Mouse (Mus musculus) left cerebral cortex, adult 2 months (tissue): ENCODE results near the gene Klhl6. TPM values are rescaled to one million over a fixed set of nuclear protein-coding genes. Genes with fewer than 3 reads are reported as not detected.

Experiments used
- DNase-seq, 2 experiments: peaks; one replicate each; pipeline ENCODE4 v3.0.0; 2021 to 2022; ENCODE audit warnings: low spot score in 2 of 2, mixed read lengths in 1 of 2; ENCODE audit errors: extremely low spot score in 1 of 2
- H3K27ac ChIP-seq: fragments of 200-600 bp; 2 replicates; pipeline ENCODE4 v1.8.1; 2022
- H3K4me3 ChIP-seq: fragments of 200-600 bp; 2 replicates; pipeline ENCODE4 v1.8.1; 2022
- CTCF ChIP-seq: fragments of 200-600 bp; IDR thresholded peaks from 2 replicates; pipeline ENCODE4 v1.8.1; 2022; ENCODE audit warnings: antibody characterized with exemption, mild to moderate bottlenecking, moderate library complexity
- intact Hi-C: fragments of 180-260 bp; cut with DNase I; formaldehyde crosslinking; loops from one replicate; pipeline ENCODE4 v1.15.1; 2025
- total RNA-seq, 2 experiments: library from RNA; stranded (reverse); gene quantifications; 2 replicates each; pipeline ENCODE4 v1.2.3; 2021

Klhl6 gene
- total RNA-seq, 2 experiments from 2014 or later = 0.79 to 1.2 TPM

GRCm38 (mm10) chr16:19966976-19967375 lies 15.9 kb downstream of the Klhl6 start:
- Histone ChIP-seq H3K27ac (no peak overlapping the region), H3K4me3 (no peak overlapping the region)
- TF ChIP-seq CTCF = no peak
- DNase-seq = no peak
- intact Hi-C loops = no loop called here

- Histone ChIP-seq H3K27ac (no peak overlapping the region), H3K4me3 (no peak overlapping the region)
- DNase-seq = no peak
- no peak for TF ChIP-seq CTCF
- intact Hi-C loops = no loop called here
Observed at GRCm38 (mm10) chr16:19966437-19966836, 16.4 kb downstream of the Klhl6 start.

GRCm38 (mm10) chr16:19962951-19963350 lies 19.9 kb downstream of the Klhl6 start:
- TF ChIP-seq CTCF = no peak
- no peak for DNase-seq
- intact Hi-C loops = no loop called here
- no peak overlapping the region for H3K27ac ChIP-seq
- no peak overlapping the region for H3K4me3 ChIP-seq

DNA sequence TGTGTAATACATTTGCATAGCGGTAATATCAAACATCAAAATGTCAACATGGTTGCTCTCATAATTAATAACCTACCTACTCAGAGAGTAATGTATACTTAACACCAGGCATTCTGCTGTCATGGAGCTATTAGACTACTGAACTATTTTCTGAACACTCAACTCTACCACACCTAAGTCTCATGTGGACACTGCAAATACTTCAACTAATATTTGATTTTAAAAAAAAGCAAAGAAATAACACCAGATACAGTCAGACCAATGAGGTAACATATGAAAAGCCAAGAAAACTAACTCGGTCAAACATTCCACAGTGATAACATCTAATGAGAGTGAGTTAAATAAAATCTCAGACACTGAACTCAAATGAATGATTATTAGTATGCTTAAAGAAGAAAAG lies 21.8 kb downstream of the Klhl6 start:
- Histone ChIP-seq H3K27ac (no peak overlapping the region), H3K4me3 (no peak overlapping the region)
- intact Hi-C loops = no loop called here
- no peak for TF ChIP-seq CTCF
- DNase-seq = no peak

DNA sequence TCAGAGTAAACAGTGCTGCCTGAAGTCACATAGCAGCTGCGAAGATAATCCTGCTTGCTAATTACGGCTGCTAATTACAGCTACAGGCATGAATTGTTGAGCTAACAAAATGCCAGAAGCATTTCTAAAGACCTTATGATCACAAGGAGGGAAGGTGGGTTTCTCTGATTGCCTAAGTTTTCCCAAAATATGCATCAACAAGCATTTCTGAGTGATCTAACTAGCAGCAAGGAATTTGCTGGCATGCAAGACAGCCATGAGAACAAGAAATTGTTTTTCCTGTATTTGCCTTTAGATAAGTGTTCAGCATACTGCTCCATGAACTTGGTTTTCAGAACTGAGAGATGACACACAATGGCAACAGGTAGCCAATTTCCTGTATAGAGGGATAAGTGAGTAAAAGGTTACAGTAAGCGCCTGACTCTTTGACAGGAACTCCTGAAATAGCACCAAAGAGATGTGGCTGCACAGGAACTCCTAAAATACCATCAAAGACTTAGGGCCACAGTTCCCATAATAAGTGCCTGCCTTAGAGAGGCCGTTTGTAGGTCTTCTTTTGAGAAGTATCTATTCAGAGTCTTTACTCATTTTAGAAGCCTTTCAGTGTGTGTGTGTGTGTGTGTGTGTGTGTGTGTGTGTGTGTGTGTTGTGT lies 22.3 kb downstream of the Klhl6 start:
- no peak for DNase-seq
- no peak for TF ChIP-seq CTCF
- intact Hi-C loops = no loop called here
- no peak overlapping the region for H3K4me3 ChIP-seq
- no peak overlapping the region for H3K27ac ChIP-seq

GRCm38 (mm10) chr16:19957051-19957450 lies 25.8 kb downstream of the Klhl6 start:
- DNase-seq = no peak
- intact Hi-C loops = no loop called here
- Histone ChIP-seq H3K4me3 (no peak overlapping the region), H3K27ac (no peak overlapping the region)
- TF ChIP-seq CTCF = no peak

GRCm38 (mm10) chr16:19947336-19947735 lies 35.5 kb downstream of the Klhl6 start:
- DNase-seq = no peak
- no peak overlapping the region for H3K27ac ChIP-seq
- no peak overlapping the region for H3K4me3 ChIP-seq

GRCm38 (mm10) chr16:19946578-19947298 lies 36.1 kb downstream of the Klhl6 start:
- intact Hi-C loops = no loop called here
- DNase-seq = no peak
- Histone ChIP-seq H3K4me3 (no peak overlapping the region), H3K27ac (no peak overlapping the region)
- no peak for TF ChIP-seq CTCF

More at GRCm38 (mm10) chr16:19947336-19947735, 35.5 kb downstream of the Klhl6 start:
- TF ChIP-seq CTCF = no peak
- intact Hi-C loops = no loop called here

- H3K27ac ChIP-seq = no peak overlapping the region
- no peak overlapping the region for H3K4me3 ChIP-seq
- intact Hi-C loops = no loop called here
- TF ChIP-seq CTCF = no peak
- no peak for DNase-seq
Observed at GRCm38 (mm10) chr16:19920823-19921222, 62.0 kb downstream of the Klhl6 start.

DNA sequence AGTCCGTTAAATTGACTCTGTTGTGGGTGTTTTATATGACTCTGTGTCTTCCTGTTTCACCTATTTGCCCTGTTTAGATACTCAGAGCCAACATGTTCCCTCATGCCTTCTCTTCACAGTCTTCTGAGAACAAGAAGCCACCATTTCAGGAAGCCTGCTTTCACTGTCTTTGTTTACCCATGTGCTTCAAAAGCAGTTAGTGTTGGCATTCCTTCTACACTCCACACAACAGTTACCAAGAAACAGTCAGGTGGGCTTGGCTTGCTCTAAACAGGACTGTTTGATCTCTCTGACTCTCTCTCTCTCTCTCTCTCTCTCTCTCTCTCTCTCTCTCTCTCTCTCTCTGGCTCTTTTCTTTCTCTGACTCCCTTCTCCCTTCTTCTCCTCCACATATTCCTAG lies 64.6 kb downstream of the Klhl6 start:
- no peak for TF ChIP-seq CTCF
- H3K27ac ChIP-seq = no peak overlapping the region
- no peak overlapping the region for H3K4me3 ChIP-seq
- no peak for DNase-seq
- intact Hi-C loops = no loop called here

DNA sequence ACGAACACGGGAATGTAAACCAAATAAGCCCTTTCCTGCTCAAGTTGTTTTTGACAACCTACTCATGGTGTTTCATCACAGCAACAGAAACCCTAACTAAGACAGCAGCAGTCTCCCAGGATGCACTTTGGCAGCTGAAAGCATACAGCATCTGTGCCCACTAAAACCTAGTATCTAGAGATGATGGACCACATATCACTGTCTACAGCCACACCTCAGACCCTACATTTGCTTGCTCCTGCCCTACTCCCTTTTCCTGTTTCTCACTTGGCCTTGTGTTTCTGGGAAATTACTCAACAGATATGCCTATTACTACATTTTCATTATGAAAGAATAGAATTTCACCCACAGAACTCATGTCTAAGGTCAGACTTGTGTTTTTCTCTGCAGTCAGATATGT lies 70.3 kb downstream of the Klhl6 start:
- intact Hi-C loops = no loop called here
- Histone ChIP-seq H3K27ac (no peak overlapping the region), H3K4me3 (no peak overlapping the region)
- TF ChIP-seq CTCF = no peak
- DNase-seq = no peak

GRCm38 (mm10) chr16:19908291-19908690 lies 74.5 kb downstream of the Klhl6 start:
- no peak; the same call in 1 of the 2 replicates for TF ChIP-seq CTCF
- intact Hi-C loops = loop anchor here (5.0 kb wide), 1 partner anchor 186 kb away; no protein-coding TSS in a partner anchor
- no peak overlapping the region for H3K4me3 ChIP-seq
- no peak overlapping the region for H3K27ac ChIP-seq
- DNase-seq = no peak

- peak; percentile 66 for TF ChIP-seq CTCF
- H3K27ac ChIP-seq = no peak overlapping the region
- intact Hi-C loops = loop anchor here (5.0 kb wide), 1 partner anchor 185 kb away; no protein-coding TSS in a partner anchor
- DNase-seq = peak in 1 of 2 experiments; percentile 22
- no peak overlapping the region for H3K4me3 ChIP-seq
Observed at GRCm38 (mm10) chr16:19907103-19907502, 75.7 kb downstream of the Klhl6 start.
